Mouse (Mus musculus) midbrain, embryonic 13.5 days (tissue): ENCODE measurements around the gene Fam180a. TPM values are rescaled to one million over a fixed set of nuclear protein-coding genes. Genes with fewer than 3 reads are reported as not detected.
A peak's percentile ranks its signal among the peaks of the same experiment; 100 is the strongest.

Experiments
- ATAC-seq: fragments of 200-750 bp; cut with Nextera tagmentation; 2 replicates; pipeline ENCODE4 v1.8.0; 2017; ENCODE audit warnings: mild to moderate bottlenecking, moderate TSS enrichment, moderate library complexity
- H3K27ac ChIP-seq: fragments of 300-500 bp; sonication (generic); 2 replicates; pipeline ENCODE4 v1.5.1; 2015; ENCODE audit warnings: inconsistent platforms, mild to moderate bottlenecking, moderate library complexity
- H3K27me3 ChIP-seq: fragments of 300-500 bp; sonication (generic); 2 replicates; pipeline ENCODE4 v1.6.1; 2015; ENCODE audit warnings: mild to moderate bottlenecking, inconsistent platforms
- H3K36me3 ChIP-seq: fragments of 300-500 bp; sonication (generic); 2 replicates; pipeline ENCODE4 v1.6.1; 2015; ENCODE audit warnings: mild to moderate bottlenecking, inconsistent platforms
- H3K4me1 ChIP-seq: fragments of 300-500 bp; sonication (generic); replicated peaks from 2 replicates; pipeline ENCODE4 v1.6.1; 2015; ENCODE audit warnings: inconsistent platforms
- H3K4me2 ChIP-seq: fragments of 300-500 bp; sonication (generic); replicated peaks from 2 replicates; pipeline ENCODE4 v1.6.1; 2015; ENCODE audit warnings: moderate library complexity, mild to moderate bottlenecking, inconsistent platforms
- H3K4me3 ChIP-seq: fragments of 300-500 bp; sonication (generic); replicated peaks from 2 replicates; pipeline ENCODE4 v1.5.1; 2015; ENCODE audit warnings: mild to moderate bottlenecking, inconsistent platforms
- H3K9ac ChIP-seq: fragments of 300-500 bp; sonication (generic); replicated peaks from 2 replicates; pipeline ENCODE4 v1.6.1; 2015; ENCODE audit warnings: mild to moderate bottlenecking, inconsistent platforms
- H3K9me3 ChIP-seq: fragments of 300-500 bp; sonication (generic); 2 replicates; pipeline ENCODE4 v1.6.1; 2016; ENCODE audit warnings: mild to moderate bottlenecking, inconsistent platforms
- WGBS: fragments of 180-500 bp; shearing (Covaris S2); methylation state at CpG from one replicate; pipeline ENCODE4 v1.1.7; 2015; 5-methylcytosine and 5-hydroxymethylcytosine counted together
- polyA plus RNA-seq: library from polyadenylated mRNA; unstranded; fragments of >200 nt; fragmentation: Nextera tagmentation; extraction: Ambion mirVana; gene quantifications from 2 replicates; pipeline ENCODE4 v1.2.1, GENCODE M21; 2015

Gene Fam180a
- polyA plus RNA-seq, 1 experiment from 2014 or later = 0.42 TPM

DNA sequence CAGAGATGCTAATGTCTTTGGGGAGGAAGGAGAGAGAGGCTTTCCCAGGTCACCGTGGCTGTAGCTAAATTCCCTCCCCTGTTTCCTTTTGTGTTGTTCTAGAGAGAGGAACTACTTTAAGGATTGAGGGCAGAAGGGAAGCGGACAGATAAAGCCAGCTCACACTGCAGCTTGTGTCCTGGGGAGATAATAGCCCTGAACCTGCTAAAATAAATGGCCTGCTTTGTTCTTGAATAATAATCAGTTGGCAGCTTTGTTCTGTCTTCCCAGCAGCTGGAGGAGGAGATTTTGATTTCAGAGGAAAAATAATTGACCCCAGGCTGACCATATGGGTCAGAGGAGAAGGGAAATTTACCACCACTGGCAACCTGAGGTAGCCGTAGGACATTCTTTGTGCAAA, 12.7 kb upstream of the Fam180a start:
- Histone ChIP-seq H3K36me3 (no peaks in the 10 kb centered on the region), H3K27ac (peak overlapping the region; percentile 44; the same call in 1 of the 2 replicates), H3K9me3 (no peaks in the 10 kb centered on the region), H3K4me2 (no peak overlapping the region), H3K4me3 (no peak overlapping the region), H3K27me3 (no peaks in the 10 kb centered on the region), H3K4me1 (peaks cover 8% of the 10 kb centered on the region), H3K9ac (no peak overlapping the region)
- no peak for ATAC-seq
- 9% methylated on average over 3 of the region's 3 CpGs for WGBS

DNA sequence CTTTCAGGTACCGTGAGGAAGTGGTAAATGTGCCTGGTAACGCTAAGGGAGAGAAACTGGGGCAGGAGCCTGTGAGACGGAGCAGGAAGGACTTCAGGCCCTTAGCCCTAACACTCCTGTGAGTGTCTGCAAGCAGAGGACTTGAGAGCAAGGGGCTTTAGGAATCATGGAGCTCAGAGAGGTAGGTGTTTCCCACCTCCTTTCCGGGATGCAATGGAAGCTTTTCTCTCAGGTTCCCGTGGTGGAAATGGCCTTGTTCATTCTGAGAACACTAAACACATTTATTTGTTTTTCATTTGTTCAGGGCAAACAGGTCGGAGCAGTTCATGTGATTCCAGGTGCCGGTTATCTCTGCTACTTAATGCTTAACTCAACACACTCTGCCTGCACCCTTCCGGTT, 11.9 kb upstream of the Fam180a start:
- H3K27me3 ChIP-seq = no peaks in the 10 kb centered on the region
- ATAC-seq = no peak
- H3K9ac ChIP-seq = no peak overlapping the region
- peaks cover 8% of the 10 kb centered on the region for H3K4me1 ChIP-seq
- H3K4me2 ChIP-seq = no peak overlapping the region
- no peak overlapping the region for H3K4me3 ChIP-seq
- no peaks in the 10 kb centered on the region for H3K36me3 ChIP-seq
- no peaks in the 10 kb centered on the region for H3K9me3 ChIP-seq
- no peak overlapping the region for H3K27ac ChIP-seq
- WGBS = 85% methylated on average over 8 of the region's 8 CpGs

DNA sequence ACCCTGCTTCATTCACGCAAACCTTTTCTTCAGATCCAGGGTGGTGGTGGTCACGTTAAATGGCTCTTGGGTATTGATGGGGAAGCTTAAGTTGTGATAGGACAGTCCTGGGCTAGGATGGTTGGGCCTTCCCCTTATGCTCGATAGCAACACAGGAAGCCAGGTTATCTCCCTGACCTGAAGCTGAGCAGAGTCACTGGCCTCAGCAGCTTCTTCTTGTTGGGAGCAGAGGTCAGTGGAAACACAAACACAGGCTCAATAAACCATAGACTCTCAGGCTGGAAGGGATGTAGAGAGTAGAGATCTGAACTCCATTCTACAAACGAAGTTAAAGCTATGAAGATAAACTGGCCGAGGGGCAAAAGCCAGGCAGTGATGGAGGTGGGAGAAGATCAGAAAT, 9.5 kb upstream of the Fam180a start:
- ATAC-seq = no peak
- no peak overlapping the region for H3K9ac ChIP-seq
- no peak overlapping the region for H3K4me3 ChIP-seq
- no peaks in the 10 kb centered on the region for H3K27me3 ChIP-seq
- no peak overlapping the region for H3K27ac ChIP-seq
- 87% methylated on average over 5 of the region's 5 CpGs for WGBS
- H3K4me1 ChIP-seq = peaks cover 8% of the 10 kb centered on the region
- H3K4me2 ChIP-seq = no peak overlapping the region
- H3K9me3 ChIP-seq = no peaks in the 10 kb centered on the region
- H3K36me3 ChIP-seq = no peaks in the 10 kb centered on the region

DNA sequence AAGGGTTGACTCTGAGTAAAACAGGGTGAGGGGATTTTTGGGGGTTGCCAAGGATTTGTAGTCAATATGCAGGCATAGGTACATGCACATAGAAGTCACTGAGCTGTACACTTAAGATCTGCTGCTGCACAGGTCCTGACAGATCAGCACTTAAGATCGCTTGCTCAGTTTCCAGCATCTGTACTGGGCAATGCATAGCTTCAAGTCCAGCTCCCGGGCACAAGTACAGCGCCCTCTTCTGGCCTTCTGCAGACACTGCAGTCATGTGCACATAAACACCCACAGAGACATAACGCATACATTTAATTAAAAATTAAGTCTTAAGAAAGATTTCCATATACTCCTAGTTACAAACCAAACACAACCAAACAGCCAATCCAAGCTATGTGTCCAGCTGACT, 8.3 kb upstream of the Fam180a start:
- ATAC-seq = no peak
- 72% methylated on average over 4 of the region's 4 CpGs for WGBS
- no peaks in the 10 kb centered on the region for H3K36me3 ChIP-seq
- peaks cover 8% of the 10 kb centered on the region for H3K4me1 ChIP-seq
- H3K9ac ChIP-seq = no peak overlapping the region
- no peak overlapping the region for H3K4me3 ChIP-seq
- no peak overlapping the region for H3K27ac ChIP-seq
- H3K27me3 ChIP-seq = no peaks in the 10 kb centered on the region
- H3K9me3 ChIP-seq = no peaks in the 10 kb centered on the region
- H3K4me2 ChIP-seq = no peak overlapping the region

DNA sequence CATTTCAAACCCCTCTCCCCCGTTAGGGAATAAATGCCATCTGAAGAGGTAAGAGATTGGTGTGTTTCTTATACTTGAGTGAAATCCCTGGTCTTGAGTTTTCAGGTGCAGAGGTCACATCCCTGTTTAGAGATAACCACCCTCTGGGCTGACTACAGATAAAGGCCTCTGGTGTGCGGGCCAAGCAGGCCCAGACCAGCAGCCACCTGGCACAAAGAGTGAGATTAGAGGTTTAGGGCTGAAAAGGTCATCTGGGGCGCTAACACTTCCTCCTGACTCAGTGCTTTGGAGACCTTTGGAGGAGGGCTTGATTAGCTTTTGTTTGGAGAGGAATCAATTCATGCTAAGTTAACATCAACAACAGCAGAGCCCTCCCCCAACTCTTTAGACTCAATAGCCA, 7.7 kb upstream of the Fam180a start:
- ATAC-seq = no peak
- Histone ChIP-seq H3K4me1 (peaks cover 3% of the 10 kb centered on the region), H3K4me3 (no peak overlapping the region), H3K4me2 (no peak overlapping the region), H3K27me3 (no peaks in the 10 kb centered on the region), H3K27ac (no peak overlapping the region), H3K36me3 (no peaks in the 10 kb centered on the region), H3K9me3 (no peaks in the 10 kb centered on the region), H3K9ac (no peak overlapping the region)
- WGBS = 14% methylated on average over 3 of the region's 3 CpGs

DNA sequence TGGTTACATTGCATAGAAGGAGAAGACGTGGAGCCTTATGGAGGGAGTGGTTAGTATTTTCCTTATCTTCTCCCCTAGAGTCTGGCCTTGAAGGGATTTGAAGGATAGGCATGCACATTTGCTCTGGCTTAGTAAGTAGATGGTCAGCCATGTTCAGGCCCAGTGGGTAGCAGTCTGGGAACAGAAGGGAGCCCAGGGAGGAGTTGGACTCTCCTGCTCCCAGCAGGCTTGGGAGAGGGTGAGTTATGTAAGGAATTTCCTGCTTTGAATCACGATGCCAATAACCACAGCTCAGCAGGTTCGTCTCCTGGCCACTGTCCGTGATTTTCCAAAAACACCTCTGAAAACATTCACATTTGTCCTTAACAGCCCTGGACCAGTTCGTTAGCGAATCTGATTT, 4.9 kb upstream of the Fam180a start:
- H3K36me3 ChIP-seq = no peaks in the 10 kb centered on the region
- H3K4me2 ChIP-seq = no peak overlapping the region
- no peak for ATAC-seq
- H3K9ac ChIP-seq = no peak overlapping the region
- H3K27me3 ChIP-seq = no peaks in the 10 kb centered on the region
- H3K27ac ChIP-seq = no peak overlapping the region
- no peak overlapping the region for H3K4me3 ChIP-seq
- WGBS = 69% methylated on average over 6 of the region's 6 CpGs
- no peaks in the 10 kb centered on the region for H3K9me3 ChIP-seq
- no peaks in the 10 kb centered on the region for H3K4me1 ChIP-seq

DNA sequence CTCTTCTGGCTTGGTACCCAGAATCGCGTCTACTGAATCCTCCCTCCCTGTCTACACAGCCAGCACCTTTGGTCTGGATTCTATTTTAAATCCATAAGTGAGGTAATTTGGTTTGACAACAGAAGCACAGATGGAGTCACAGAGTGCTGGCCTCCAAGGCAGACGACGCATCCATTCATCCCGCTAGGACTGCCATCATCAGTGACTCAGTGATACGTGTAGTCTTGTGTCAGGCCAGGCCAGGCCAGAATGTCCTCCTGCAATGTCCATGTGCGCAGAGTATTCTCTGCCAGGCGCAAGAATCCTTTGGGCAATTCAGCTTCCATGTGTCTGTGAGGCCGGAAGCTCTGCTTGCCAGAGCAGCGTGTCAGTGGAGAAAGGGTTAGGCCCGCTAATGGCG, 4.0 kb upstream of the Fam180a start:
- no peaks in the 10 kb centered on the region for H3K4me1 ChIP-seq
- H3K36me3 ChIP-seq = no peaks in the 10 kb centered on the region
- H3K27ac ChIP-seq = no peak overlapping the region
- ATAC-seq = no peak
- no peak overlapping the region for H3K9ac ChIP-seq
- no peaks in the 10 kb centered on the region for H3K9me3 ChIP-seq
- no peak overlapping the region for H3K4me3 ChIP-seq
- WGBS = 97% methylated on average over 12 of the region's 12 CpGs
- H3K27me3 ChIP-seq = no peaks in the 10 kb centered on the region
- H3K4me2 ChIP-seq = no peak overlapping the region

DNA sequence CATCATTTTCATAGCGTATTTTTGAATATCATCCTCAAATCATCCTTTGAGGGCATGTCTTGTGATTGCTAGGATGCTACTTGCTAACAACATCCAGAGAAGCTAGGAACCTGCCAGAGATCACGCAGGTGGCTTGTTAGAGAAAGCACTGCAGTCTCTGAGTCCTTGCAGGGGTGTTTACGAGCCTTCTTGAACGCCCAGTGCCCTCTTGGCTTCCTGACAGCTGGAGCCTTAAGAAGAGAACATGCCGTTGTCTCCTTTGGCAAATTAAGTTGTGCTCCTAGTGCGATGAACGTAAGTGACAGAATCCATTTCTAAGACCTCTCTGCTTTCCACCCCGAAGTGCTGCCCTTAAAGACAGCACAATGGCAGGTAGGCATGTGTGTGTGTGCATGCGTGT, 1.6 kb downstream of the Fam180a start:
- Histone ChIP-seq H3K9ac (no peak overlapping the region), H3K4me3 (no peak overlapping the region), H3K9me3 (no peaks in the 10 kb centered on the region), H3K27ac (no peak overlapping the region), H3K27me3 (no peaks in the 10 kb centered on the region), H3K4me2 (no peak overlapping the region), H3K36me3 (no peaks in the 10 kb centered on the region), H3K4me1 (no peaks in the 10 kb centered on the region)
- WGBS = 70% methylated on average over 9 of the region's 9 CpGs
- ATAC-seq = no peak

DNA sequence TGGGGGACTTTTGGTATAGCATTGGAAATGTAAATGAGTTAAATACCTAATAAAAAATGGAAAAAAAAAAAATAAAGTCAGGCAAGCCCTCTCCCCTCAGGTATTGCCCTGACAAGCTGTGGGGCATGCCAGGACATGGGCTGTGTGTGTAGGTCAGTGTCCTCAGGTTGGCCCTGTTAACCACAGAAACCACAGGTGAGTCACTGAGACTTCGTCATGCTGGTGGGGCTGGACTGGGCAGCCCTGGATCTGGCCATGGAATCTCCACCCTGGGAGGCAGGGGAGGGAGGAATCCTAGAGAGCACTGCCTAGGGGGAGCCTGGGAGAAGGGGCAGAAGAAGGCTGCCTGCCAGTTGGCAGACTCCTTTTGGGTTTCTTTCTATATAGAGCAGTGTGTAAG, 2.9 kb downstream of the Fam180a start:
- Histone ChIP-seq H3K9ac (no peak overlapping the region), H3K27ac (no peak overlapping the region), H3K4me2 (no peak overlapping the region), H3K9me3 (no peaks in the 10 kb centered on the region), H3K4me1 (no peaks in the 10 kb centered on the region), H3K4me3 (no peak overlapping the region), H3K27me3 (no peaks in the 10 kb centered on the region), H3K36me3 (no peaks in the 10 kb centered on the region)
- ATAC-seq = 0 out of 2 replicates have a peak, but pooled peaks have one; percentile 30
- WGBS = 94% methylated on average over 1 of the region's 1 CpGs

DNA sequence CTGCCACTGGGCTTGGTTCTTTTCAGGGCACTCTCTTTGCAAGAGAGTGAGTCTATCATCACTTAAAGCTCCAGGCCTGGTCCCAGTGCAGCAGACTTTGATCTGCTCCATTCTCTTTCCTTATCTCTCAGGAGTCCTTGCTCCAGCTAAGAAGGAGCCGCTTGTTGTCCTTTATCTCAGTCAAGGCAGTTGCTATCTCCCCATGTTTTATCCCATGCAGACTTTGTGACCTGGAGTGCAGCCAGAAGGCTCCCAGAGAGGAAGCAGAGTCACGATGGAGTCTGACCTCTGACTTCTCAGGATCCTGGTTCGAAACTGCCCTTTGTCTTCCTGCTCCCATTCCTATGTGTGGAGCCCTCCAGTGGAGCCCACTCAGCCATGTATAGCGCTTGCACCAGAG, 4.8 kb downstream of the Fam180a start:
- Histone ChIP-seq H3K9ac (no peak overlapping the region), H3K9me3 (no peaks in the 10 kb centered on the region), H3K4me2 (no peak overlapping the region), H3K36me3 (no peaks in the 10 kb centered on the region), H3K27me3 (no peaks in the 10 kb centered on the region), H3K27ac (no peak overlapping the region), H3K4me1 (no peaks in the 10 kb centered on the region), H3K4me3 (no peak overlapping the region)
- WGBS = 82% methylated on average over 4 of the region's 4 CpGs
- ATAC-seq = no peak

DNA sequence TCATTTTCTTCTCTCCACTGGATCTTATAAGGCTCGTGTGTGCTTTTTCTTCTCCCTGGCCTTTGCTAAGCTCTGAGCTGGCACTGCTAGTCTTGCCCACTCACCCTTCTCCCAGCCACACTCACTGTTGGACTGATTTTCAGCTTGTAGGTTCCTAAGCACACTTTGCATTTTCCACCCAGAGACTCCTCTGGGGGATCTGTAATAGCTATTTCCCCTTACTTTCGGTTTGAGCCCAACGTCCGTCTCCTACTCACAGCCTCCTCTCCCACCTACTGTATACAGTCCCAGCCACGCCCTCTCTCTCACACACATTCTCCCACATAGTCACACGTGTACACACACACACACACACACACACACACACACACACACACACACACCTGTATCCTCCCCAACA, 6.1 kb downstream of the Fam180a start:
- ATAC-seq = no peak
- Histone ChIP-seq H3K27me3 (no peaks in the 10 kb centered on the region), H3K4me2 (no peak overlapping the region), H3K27ac (no peak overlapping the region), H3K9ac (no peak overlapping the region), H3K4me1 (no peaks in the 10 kb centered on the region), H3K36me3 (no peaks in the 10 kb centered on the region), H3K4me3 (no peak overlapping the region), H3K9me3 (no peaks in the 10 kb centered on the region)
- WGBS = 81% methylated on average over 6 of the region's 6 CpGs

DNA sequence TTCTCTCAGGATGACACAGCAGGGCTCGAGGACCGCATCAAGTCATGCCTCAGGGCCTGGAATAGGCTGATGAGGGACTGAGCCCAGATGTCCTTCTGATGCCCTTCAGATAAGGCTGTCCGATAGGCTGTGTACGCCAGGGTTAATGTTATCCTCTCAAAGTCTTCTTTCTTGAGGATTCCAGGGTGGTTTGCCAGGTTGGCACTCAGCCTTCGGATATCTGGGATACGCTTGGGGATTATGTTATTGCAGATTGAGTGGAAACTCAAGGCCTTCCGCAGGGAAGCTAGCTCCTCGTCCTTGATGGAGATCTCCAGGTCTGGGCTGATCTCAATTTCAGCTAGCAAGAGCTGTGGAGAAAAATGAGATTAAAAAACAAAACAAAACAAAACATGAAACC, 12.4 kb downstream of the Fam180a start:
- H3K36me3 ChIP-seq = no peaks in the 10 kb centered on the region
- H3K9me3 ChIP-seq = no peaks in the 10 kb centered on the region
- no peaks in the 10 kb centered on the region for H3K4me1 ChIP-seq
- no peaks in the 10 kb centered on the region for H3K27me3 ChIP-seq
- H3K4me2 ChIP-seq = no peak overlapping the region
- WGBS = 93% methylated on average over 8 of the region's 8 CpGs
- ATAC-seq = no peak
- H3K9ac ChIP-seq = no peak overlapping the region
- H3K4me3 ChIP-seq = no peak overlapping the region
- no peak overlapping the region for H3K27ac ChIP-seq

DNA sequence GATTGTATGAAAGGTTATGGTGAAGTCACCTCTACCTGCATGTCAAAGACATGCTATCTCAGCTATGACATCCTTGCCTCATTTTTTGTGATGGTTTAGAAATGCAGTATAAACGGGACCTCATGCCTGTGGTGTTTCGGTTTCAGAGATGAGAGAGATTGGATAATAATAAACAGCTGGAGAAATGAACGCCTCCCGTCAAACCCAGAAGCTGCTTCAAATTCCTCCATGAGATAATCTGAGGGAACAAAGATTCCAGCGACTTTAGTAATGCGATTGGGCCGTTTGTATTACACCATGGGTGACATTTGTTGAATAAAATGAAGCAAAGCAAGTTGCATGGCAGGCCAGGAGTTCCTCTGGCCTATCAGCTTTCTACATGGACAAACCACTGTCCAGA, 16.5 kb downstream of the Fam180a start:
- no peak overlapping the region for H3K4me2 ChIP-seq
- no peak overlapping the region for H3K9ac ChIP-seq
- no peaks in the 10 kb centered on the region for H3K9me3 ChIP-seq
- H3K27me3 ChIP-seq = no peaks in the 10 kb centered on the region
- WGBS = 73% methylated on average over 7 of the region's 7 CpGs
- no peaks in the 10 kb centered on the region for H3K36me3 ChIP-seq
- ATAC-seq = no peak
- H3K4me1 ChIP-seq = no peaks in the 10 kb centered on the region
- no peak overlapping the region for H3K27ac ChIP-seq
- H3K4me3 ChIP-seq = no peak overlapping the region
